Comparison of ENCODE assay signal across 8 mouse cellular contexts in genomic region chr11:99042834-99043431, GRCm38 (mm10). TPM values are rescaled to one million over a fixed set of nuclear protein-coding genes. Genes with fewer than 3 reads are reported as not detected.
DNase-seq lines count a peak whose midpoint lies in the region; ATAC-seq and TF ChIP-seq lines count a peak whose summit lies in the region.

No protein-coding gene starts in this region.

- H3K27ac ChIP-seq in forebrain, embryonic 15.5 days (replicated peaks): peak overlapping the region; percentile 57
- peak overlapping the region; percentile 11; the same call in 1 of the 2 replicates for H3K27ac ChIP-seq in hindbrain, postnatal 0 days
- H3K27ac ChIP-seq in liver, embryonic 15.5 days (replicated peaks): peak overlapping the region; percentile 79
- H3K27ac ChIP-seq in neural tube, embryonic 13.5 days (replicated peaks): peak overlapping the region; percentile 59; the same call in 1 of the 2 replicates

- no peak for TF ChIP-seq CTCF in hindbrain, postnatal 0 days (IDR thresholded peaks at IDR 0.05; ENCODE audit: low read depth)

- H3K27me3 ChIP-seq in forebrain, embryonic 15.5 days: no peaks in the 10 kb centered on the region
- H3K27me3 ChIP-seq in hindbrain, postnatal 0 days (ENCODE audit: insufficient read depth, low read length): no peaks in the 10 kb centered on the region
- peaks cover 63% of the 10 kb centered on the region for H3K27me3 ChIP-seq in liver, embryonic 15.5 days
- H3K27me3 ChIP-seq in neural tube, embryonic 13.5 days: no peaks in the 10 kb centered on the region

- peak overlapping the region; percentile 99 for H3K4me2 ChIP-seq in forebrain, embryonic 15.5 days (replicated peaks)
- H3K4me2 ChIP-seq in hindbrain, postnatal 0 days (ENCODE audit: low read depth, low read length): peak overlapping the region; percentile 99
- H3K4me2 ChIP-seq in liver, embryonic 15.5 days: peak overlapping the region; percentile 67
- peak overlapping the region; percentile 98 for H3K4me2 ChIP-seq in neural tube, embryonic 13.5 days

- H3K9ac ChIP-seq in forebrain, embryonic 15.5 days (replicated peaks): no peak overlapping the region
- H3K9ac ChIP-seq in hindbrain, postnatal 0 days (replicated peaks; ENCODE audit: low read length): no peak overlapping the region
- peak overlapping the region; percentile 7; the same call in 1 of the 2 replicates for H3K9ac ChIP-seq in liver, embryonic 15.5 days
- H3K9ac ChIP-seq in neural tube, embryonic 13.5 days: peak overlapping the region; percentile 88

- H3K4me3 ChIP-seq in forebrain, embryonic 15.5 days: peak overlapping the region; percentile 83
- H3K4me3 ChIP-seq in hindbrain, postnatal 0 days (ENCODE audit: low read length): 0 out of 2 replicates have a peak overlapping the region, but pooled peaks have one; percentile 54
- H3K4me3 ChIP-seq in liver, embryonic 15.5 days (replicated peaks): peak overlapping the region; percentile 63
- peak overlapping the region; percentile 67 for H3K4me3 ChIP-seq in neural tube, embryonic 13.5 days

- WGBS in forebrain, embryonic 15.5 days: 58% methylated on average over 12 of the region's 12 CpGs
- 46% methylated on average over 12 of the region's 12 CpGs for WGBS in hindbrain, postnatal 0 days
- WGBS in liver, embryonic 15.5 days (ENCODE audit: insufficient replicate concordance): 3% methylated on average over 12 of the region's 12 CpGs
- WGBS in neural tube, embryonic 13.5 days: 59% methylated on average over 12 of the region's 12 CpGs

- H3K36me3 ChIP-seq in forebrain, embryonic 15.5 days: no peaks in the 10 kb centered on the region
- no peaks in the 10 kb centered on the region for H3K36me3 ChIP-seq in hindbrain, postnatal 0 days (ENCODE audit: insufficient read depth, low read length)
- 0 out of 2 replicates have a peak, but pooled peaks cover under 1% of the 10 kb centered on the region for H3K36me3 ChIP-seq in liver, embryonic 15.5 days (replicated peaks)
- no peaks in the 10 kb centered on the region for H3K36me3 ChIP-seq in neural tube, embryonic 13.5 days

- H3K9me3 ChIP-seq in forebrain, embryonic 15.5 days: no peaks in the 10 kb centered on the region
- no peaks in the 10 kb centered on the region for H3K9me3 ChIP-seq in hindbrain, postnatal 0 days (ENCODE audit: low read length)
- no peaks in the 10 kb centered on the region for H3K9me3 ChIP-seq in liver, embryonic 15.5 days (replicated peaks)
- H3K9me3 ChIP-seq in neural tube, embryonic 13.5 days: no peaks in the 10 kb centered on the region

- peaks cover 32% of the 10 kb centered on the region for H3K4me1 ChIP-seq in forebrain, embryonic 15.5 days
- H3K4me1 ChIP-seq in hindbrain, postnatal 0 days (ENCODE audit: insufficient read depth, low read length): peaks cover 12% of the 10 kb centered on the region
- peaks cover 43% of the 10 kb centered on the region for H3K4me1 ChIP-seq in liver, embryonic 15.5 days (replicated peaks)
- peaks cover 67% of the 10 kb centered on the region for H3K4me1 ChIP-seq in neural tube, embryonic 13.5 days (replicated peaks)

- peak; percentile 32 for DNase-seq in retina, postnatal 1 day
- DNase-seq in retina, embryonic 14.5 days (ENCODE audit: low spot score): no peak
- DNase-seq in hindbrain, postnatal 0 days (ENCODE audit: low spot score): no peak
- no peak for DNase-seq in layer of hippocampus, postnatal 25 days (ENCODE audit: extremely low spot score in 1 of 2, low spot score in 1 of 2)
- no peak for DNase-seq in thymus, postnatal 25 days

- ATAC-seq in forebrain, embryonic 15.5 days (replicated peaks): no peak
- no peak for ATAC-seq in hindbrain, postnatal 0 days
- ATAC-seq in liver, embryonic 15.5 days (ENCODE audit: insufficient read depth): no peak
- no peak for ATAC-seq in neural tube, embryonic 13.5 days (ENCODE audit: low read depth)

RNA-seq across cellular contexts. Expression of gene Igfbp4, which starts 1.9 kb away (rescaled TPM):
- polyA plus RNA-seq in forebrain, embryonic 15.5 days (2015; fragmentation: Nextera tagmentation; extraction: Ambion mirVana): 138 and 142 TPM in 2 replicates
- 81.3 and 82.2 TPM in 2 replicates for total RNA-seq in hindbrain, postnatal 0 days (2014; rRNA removed)
- 96.3 and 103 TPM in 2 replicates for polyA plus RNA-seq in hindbrain, postnatal 0 days (2015; fragmentation: Nextera tagmentation; extraction: Ambion mirVana)
- 249 and 305 TPM in 2 replicates for polyA plus RNA-seq in liver, embryonic 15.5 days (2015; fragmentation: Nextera tagmentation; extraction: Ambion mirVana)
- polyA plus RNA-seq in neural tube, embryonic 13.5 days (2015; fragmentation: Nextera tagmentation; extraction: Ambion mirVana): 189 and 233 TPM in 2 replicates
- 10 to 100 TPM; 86.1 to 94.9 TPM for total RNA-seq in layer of hippocampus, postnatal 25 days (2021)

RNA-seq across cellular contexts. Expression of gene Top2a, which starts 18.9 kb away (rescaled TPM):
- 126 and 141 TPM in 2 replicates for polyA plus RNA-seq in forebrain, embryonic 15.5 days (2015; fragmentation: Nextera tagmentation; extraction: Ambion mirVana)
- 43.8 and 44.4 TPM in 2 replicates for total RNA-seq in hindbrain, postnatal 0 days (2014; rRNA removed)
- polyA plus RNA-seq in hindbrain, postnatal 0 days (2015; fragmentation: Nextera tagmentation; extraction: Ambion mirVana): 34.2 and 39.1 TPM in 2 replicates
- polyA plus RNA-seq in liver, embryonic 15.5 days (2015; fragmentation: Nextera tagmentation; extraction: Ambion mirVana): 182 and 184 TPM in 2 replicates
- 45.5 and 60.7 TPM in 2 replicates for polyA plus RNA-seq in neural tube, embryonic 13.5 days (2015; fragmentation: Nextera tagmentation; extraction: Ambion mirVana)
- 1 to 10 TPM; 2.5 to 4.5 TPM for total RNA-seq in layer of hippocampus, postnatal 25 days (2021)

RNA-seq across cellular contexts. Expression of gene Tns4, which starts 46.2 kb away (rescaled TPM):
- polyA plus RNA-seq in forebrain, embryonic 15.5 days (2015; fragmentation: Nextera tagmentation; extraction: Ambion mirVana): 0.09 TPM in 1 of 2 replicates, not detected in the other
- total RNA-seq in hindbrain, postnatal 0 days (2014; rRNA removed): 1.3 TPM in 1 of 2 replicates, not detected in the other
- polyA plus RNA-seq in hindbrain, postnatal 0 days (2015; fragmentation: Nextera tagmentation; extraction: Ambion mirVana): 0.08 TPM in 1 of 2 replicates, not detected in the other
- polyA plus RNA-seq in liver, embryonic 15.5 days (2015; fragmentation: Nextera tagmentation; extraction: Ambion mirVana): 0.29 and 0.46 TPM in 2 replicates
- polyA plus RNA-seq in neural tube, embryonic 13.5 days (2015; fragmentation: Nextera tagmentation; extraction: Ambion mirVana): 0.40 TPM in 1 of 2 replicates, not detected in the other
- not detected for total RNA-seq in layer of hippocampus, postnatal 25 days (2021)

Comparison
In these comparisons a context has a peak if more than half of its experiments do, and no peak if none do; other contexts are left out.
1. H3K27ac ChIP-seq: peak in every context shown above with its lines; median percentile 79 in liver, embryonic 15.5 days; 59 in neural tube, embryonic 13.5 days; 57 in forebrain, embryonic 15.5 days; 11 in hindbrain, postnatal 0 days.
2. H3K9ac ChIP-seq: peak in liver, embryonic 15.5 days (single experiment) and neural tube, embryonic 13.5 days (single experiment); none in forebrain, embryonic 15.5 days (single experiment) and hindbrain, postnatal 0 days (single experiment).
3. Peak in every context shown above with its lines, with median percentiles within 50 percentile points of each other: H3K4me2 ChIP-seq and H3K4me3 ChIP-seq.